Mouse (Mus musculus): ENCODE measurements around the gene Dhx8. TPM values are rescaled to one million over a fixed set of nuclear protein-coding genes. Genes with fewer than 3 reads are reported as not detected.

Dhx8 gene
- total RNA-seq, 2 experiments from 2014 or later: 33.2 to 38.4 TPM

DNA sequence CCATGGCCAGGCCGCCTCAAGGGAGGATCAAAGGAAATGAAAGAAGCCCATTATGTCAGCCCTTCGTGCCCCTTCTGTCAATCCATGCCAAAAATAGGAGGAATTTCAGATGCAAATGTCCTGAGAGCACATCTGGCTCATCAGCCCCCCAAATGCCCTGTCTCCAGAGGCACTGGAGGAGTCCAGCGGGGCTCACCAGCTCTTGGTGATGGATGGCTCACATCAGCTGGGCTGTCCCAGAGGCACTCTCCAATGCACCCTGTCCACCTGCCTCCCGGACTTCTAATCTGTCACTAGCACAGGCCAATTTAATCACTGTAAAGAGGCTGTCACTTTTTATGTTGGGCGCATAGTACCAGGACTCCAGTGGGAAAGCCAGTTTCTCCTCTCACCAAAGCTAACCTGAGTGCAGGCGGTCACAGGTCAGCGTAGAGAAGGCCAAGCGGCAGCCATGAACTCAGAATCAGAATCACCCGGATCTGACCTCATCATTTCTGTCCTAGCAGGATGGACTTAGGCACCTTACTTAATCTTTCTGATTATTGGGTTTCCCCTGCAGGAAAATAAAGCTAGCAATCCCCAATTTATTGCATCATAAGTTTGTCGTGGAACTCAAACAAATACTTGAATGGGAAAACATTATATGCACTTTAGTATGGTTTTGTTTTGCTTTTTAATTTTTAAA lies 25.8 kb upstream of the Dhx8 start:
- H3K4me3 ChIP-seq: no peak overlapping the region
- no peak overlapping the region for H3K27ac ChIP-seq
- DNase-seq (ENCODE audit: low spot score in 2 of 2): no peak
- no peak for TF ChIP-seq CTCF (conservative IDR thresholded peaks at IDR 0.05)

DNA sequence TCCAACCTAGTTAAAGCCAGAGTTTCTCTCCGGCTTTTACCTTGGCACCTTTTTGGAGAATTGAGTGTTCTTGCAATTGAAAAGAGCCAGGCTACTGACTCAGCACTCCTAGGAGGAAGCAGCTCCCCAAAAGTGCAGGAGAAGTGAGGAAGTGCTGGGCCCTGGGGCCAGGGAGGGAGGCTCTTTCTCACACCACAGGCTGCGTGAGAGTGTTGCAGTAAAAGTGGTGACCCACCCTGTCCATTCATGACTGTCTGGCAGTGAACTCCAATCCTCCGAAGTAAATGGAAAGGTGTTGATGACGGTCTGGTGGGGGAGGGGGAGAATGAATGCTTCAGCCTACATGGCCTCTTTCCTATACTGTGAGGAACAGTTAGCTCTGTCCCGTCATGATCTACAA lies 24.2 kb upstream of the Dhx8 start:
- TF ChIP-seq CTCF (conservative IDR thresholded peaks at IDR 0.05): no peak
- Histone ChIP-seq H3K4me3 (no peak overlapping the region), H3K27ac (no peak overlapping the region)
- no peak for DNase-seq (ENCODE audit: low spot score in 2 of 2)

DNA sequence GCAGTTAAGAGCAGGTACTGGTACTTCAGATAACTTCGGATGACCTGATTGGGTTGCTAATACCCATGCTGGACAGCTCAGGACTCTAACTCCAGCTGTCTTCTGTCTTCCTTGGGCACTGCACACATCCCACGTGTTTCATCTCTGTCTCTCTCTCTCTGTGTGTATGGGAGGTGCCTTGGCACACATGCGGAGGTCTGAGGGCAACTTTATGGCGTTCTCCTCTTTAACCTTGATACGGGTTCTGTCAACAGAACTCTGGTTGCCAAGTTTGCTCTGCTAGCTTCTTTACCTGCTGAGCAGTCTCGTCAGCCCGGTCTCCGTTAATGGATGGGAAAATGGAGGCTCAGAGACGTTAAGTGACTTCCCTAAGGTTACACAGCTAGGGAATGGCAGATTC lies 19.9 kb upstream of the Dhx8 start:
- no peak overlapping the region for H3K27ac ChIP-seq
- no peak overlapping the region for H3K4me3 ChIP-seq
- DNase-seq (ENCODE audit: low spot score in 2 of 2): no peak
- TF ChIP-seq CTCF (conservative IDR thresholded peaks at IDR 0.05): no peak

DNA sequence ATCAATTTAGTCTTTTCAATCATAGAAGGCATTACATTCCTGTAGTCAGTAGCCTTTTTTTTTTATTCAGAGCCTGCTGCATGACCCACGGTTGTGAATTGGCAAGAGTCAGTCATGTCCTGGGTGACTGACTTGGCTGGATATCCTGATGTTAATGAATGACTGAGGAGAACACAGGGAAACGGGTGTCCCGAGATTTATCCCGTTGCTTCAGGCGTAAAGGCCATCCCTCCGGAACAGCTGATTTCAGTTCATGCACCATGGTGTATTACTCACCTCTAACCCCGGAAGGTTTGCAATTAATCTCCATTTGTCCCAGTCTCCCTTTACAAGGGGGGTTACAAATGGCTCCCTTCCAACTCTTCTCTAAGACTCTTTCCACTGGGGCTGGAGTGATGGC lies 18.7 kb upstream of the Dhx8 start:
- TF ChIP-seq CTCF (conservative IDR thresholded peaks at IDR 0.05): no peak
- no peak for DNase-seq (ENCODE audit: low spot score in 2 of 2)
- Histone ChIP-seq H3K27ac (no peak overlapping the region), H3K4me3 (no peak overlapping the region)

DNA sequence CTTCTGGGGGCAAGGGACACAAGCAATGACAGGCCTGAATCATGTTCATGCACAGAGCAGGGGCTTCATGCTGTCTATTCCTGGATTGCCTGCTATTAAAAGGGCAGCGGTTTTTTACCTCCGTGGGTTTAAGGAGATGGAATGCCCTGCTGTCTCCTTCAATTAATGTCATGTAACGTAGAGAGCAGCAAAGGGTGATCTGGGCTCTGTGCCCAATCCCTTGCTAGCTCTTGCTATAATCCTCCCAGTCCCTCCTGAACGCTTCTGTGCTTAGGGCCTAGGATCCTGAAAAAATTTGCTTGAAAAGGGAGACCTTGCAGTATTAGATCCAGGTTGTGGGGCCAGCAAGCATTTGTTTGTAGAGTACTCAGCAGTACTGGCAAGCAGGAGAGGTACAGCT lies 14.4 kb upstream of the Dhx8 start:
- Histone ChIP-seq H3K4me3 (no peak overlapping the region), H3K27ac (no peak overlapping the region)
- DNase-seq (ENCODE audit: low spot score in 2 of 2): no peak
- TF ChIP-seq CTCF (conservative IDR thresholded peaks at IDR 0.05): no peak

DNA sequence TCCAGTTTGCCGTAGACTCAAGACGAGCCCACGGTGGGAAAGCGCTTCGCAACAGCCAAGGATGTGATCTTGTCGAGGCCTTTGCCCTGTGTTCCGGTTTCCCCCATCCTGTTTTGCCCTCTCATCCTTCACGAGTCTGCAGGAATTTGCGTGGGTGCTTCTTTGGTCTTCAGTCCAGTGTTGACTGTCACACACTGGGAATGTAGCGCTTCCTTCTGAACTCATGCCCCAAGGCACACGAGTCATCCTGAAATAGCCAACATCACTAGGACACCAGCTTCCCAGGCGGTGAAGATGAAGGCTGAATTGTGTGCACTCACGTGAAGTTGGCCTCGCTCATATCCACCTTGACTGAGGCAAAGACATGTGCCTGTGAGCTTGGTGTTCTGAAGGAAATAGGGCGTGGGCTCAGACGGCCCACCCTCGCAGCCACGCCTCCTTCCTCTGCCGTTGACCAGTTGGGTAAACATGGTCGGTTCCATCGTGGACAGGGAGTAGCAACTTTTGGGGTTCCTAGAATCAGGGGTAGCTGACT lies 12.7 kb upstream of the Dhx8 start:
- H3K4me3 ChIP-seq: no peak overlapping the region
- no peak for DNase-seq (ENCODE audit: low spot score in 2 of 2)
- H3K27ac ChIP-seq: no peak overlapping the region
- no peak for TF ChIP-seq CTCF (conservative IDR thresholded peaks at IDR 0.05)

DNA sequence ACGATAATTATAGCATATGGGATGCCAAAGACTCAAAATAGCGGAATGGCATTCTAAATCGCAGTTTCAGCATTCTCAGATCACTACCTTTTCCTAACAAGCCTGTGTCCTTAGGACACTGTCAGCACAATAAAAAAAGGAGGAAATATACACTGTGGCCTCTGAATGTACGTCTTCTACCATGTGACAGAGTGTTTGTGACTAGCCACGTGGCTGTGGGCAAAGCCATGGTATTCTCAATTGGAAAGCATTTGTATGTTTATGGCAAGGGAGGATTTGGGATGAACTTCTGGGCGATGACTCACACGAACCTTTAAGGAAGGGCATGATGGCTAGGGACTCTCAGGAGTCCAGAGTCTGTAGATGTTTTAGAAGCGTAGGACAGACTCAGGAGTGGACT lies 7.7 kb upstream of the Dhx8 start:
- no peak for DNase-seq (ENCODE audit: low spot score in 2 of 2)
- no peak for TF ChIP-seq CTCF (conservative IDR thresholded peaks at IDR 0.05)
- Histone ChIP-seq H3K27ac (no peak overlapping the region), H3K4me3 (no peak overlapping the region)

DNA sequence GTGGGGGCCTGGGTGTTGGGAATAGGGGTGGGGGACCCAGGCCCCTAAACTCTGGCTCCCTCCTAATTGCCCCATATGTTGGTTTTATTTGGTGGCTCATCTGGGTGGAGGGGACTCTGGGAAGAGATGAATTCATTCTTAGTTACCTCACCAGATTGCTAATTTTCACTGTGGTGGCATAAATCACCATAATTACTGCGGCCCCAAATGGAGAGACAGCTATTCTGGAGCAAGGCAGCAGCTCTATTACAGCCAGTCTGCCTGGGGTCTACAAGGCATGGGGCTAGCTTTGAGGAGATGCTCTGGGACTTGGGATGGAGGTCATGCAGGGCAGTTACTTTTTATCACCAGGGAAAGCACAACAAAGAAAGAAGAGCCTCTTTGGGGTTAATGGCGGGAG lies 6.0 kb upstream of the Dhx8 start:
- Histone ChIP-seq H3K4me3 (no peak overlapping the region), H3K27ac (no peak overlapping the region)
- no peak for DNase-seq (ENCODE audit: low spot score in 2 of 2)
- TF ChIP-seq CTCF (conservative IDR thresholded peaks at IDR 0.05): no peak

DNA sequence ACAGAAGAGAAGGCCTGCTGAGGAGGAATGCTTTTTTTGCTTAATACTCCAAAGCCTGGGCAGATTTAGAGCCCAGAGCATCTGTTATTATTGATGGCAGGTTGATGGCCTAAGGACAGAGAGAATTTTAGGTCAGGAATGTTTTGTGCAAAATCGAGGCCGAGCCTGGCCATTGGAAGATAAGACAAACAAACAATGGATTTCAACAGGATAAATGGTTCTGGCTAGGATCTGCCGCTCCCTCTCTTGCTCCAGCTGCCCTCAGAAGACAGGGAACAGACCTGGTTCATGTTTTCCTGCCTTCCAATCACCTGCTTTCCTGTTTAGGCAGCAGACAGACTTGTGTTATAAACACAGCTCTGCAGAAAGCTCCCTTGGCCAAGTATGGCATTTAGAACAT lies 3.4 kb upstream of the Dhx8 start:
- DNase-seq (ENCODE audit: low spot score in 2 of 2): no peak
- no peak for TF ChIP-seq CTCF (conservative IDR thresholded peaks at IDR 0.05)
- H3K4me3 ChIP-seq: no peak overlapping the region
- no peak overlapping the region for H3K27ac ChIP-seq

DNA sequence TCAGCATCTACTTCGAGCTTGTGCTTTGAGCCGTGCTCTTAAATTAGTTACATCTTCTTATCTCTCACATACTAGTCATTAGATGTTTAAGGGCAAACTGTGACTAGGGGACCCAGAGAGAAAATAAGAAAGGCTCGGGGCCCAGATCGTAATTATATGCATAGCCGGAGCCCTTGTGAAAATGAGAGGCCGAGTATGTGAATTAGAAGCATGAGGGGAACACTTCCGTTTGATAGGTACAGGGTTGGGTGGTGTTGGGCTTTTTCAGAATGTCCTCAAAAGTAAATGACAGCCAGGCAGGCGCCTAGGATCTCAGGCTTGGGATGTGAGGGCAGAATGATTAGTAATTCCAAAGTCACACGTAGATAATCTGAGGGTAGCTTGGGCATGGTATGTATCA lies 877 bp downstream of the Dhx8 start:
- H3K27ac ChIP-seq: no peak overlapping the region
- H3K4me3 ChIP-seq: peak overlapping the region; percentile 88
- DNase-seq (ENCODE audit: low spot score in 2 of 2): no peak
- TF ChIP-seq CTCF (conservative IDR thresholded peaks at IDR 0.05): no peak

DNA sequence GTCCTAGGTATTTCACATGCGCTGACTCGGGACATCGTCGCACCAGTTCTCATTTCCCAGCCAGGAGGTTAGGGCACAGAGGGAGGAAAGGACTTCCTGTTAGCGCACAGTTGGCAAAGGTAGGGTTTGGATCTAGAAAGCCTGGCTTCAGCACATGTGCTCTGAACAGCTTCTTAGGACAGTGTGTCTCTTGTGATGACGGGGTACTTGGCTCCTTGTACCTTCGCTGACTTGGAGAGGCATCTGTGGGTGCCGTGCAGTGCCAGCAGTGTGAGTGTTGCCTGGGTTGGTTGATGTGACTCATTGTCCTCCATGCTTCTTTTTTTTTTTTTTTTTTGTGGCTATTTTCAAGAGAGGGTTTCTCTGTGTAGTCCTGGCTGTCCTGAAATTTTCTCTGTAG lies 23.9 kb downstream of the Dhx8 start:
- H3K4me3 ChIP-seq: no peak overlapping the region
- TF ChIP-seq CTCF (conservative IDR thresholded peaks at IDR 0.05): no peak
- peak in 1 of 2 experiments; percentile 31 for DNase-seq (ENCODE audit: low spot score in 2 of 2)
- peak overlapping the region; percentile 21; the same call in 1 of the 2 replicates for H3K27ac ChIP-seq

DNA sequence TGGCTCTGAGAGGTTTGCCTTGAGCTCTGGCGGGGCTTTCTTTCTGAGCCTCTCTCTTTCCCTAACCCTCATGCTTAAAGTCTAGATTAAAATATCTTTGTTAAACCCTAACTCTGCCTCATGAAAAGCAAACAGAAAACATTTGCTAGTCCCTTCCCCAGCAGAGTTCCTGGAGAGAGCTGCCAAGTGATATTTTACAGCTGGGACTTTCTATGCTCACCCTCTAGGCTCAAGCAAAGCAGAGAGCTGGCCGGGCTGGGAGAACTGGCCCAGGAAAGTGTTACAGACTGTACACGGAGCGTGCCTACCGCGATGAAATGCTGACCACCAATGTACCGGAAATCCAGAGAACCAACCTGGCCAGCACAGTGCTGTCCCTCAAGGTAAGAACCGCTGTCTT lies 24.6 kb downstream of the Dhx8 start:
- DNase-seq (ENCODE audit: low spot score in 2 of 2): no peak
- peak overlapping the region; percentile 21 for H3K27ac ChIP-seq
- TF ChIP-seq CTCF (conservative IDR thresholded peaks at IDR 0.05): no peak

DNA sequence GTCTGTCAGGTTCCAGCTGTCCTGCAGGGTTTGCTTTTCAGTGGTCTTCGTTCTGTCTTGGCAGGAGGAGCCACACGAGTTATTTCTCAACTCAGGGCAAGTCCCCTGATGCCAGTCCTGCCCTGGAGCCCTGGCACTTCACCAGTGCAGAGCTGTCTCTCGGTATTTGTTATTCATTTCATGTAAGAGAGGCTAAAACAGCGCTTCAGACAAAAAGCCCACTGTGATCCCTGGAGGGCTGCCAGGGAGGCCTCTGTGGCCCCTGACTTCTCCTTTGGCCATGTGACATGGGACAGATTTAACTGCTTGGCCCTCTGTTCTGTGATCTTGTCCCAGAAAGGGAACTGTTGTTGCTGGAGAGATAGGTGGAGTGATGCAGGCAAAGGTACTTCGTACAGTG lies 25.7 kb downstream of the Dhx8 start:
- no peak for TF ChIP-seq CTCF (conservative IDR thresholded peaks at IDR 0.05)
- Histone ChIP-seq H3K4me3 (no peak overlapping the region), H3K27ac (peak overlapping the region; percentile 29; the same call in 1 of the 2 replicates)
- DNase-seq (ENCODE audit: low spot score in 2 of 2): peak; percentile 23 to 42

More for the DNA sequence above, 24.6 kb downstream of the Dhx8 start:
- H3K4me3 ChIP-seq: no peak overlapping the region

DNA sequence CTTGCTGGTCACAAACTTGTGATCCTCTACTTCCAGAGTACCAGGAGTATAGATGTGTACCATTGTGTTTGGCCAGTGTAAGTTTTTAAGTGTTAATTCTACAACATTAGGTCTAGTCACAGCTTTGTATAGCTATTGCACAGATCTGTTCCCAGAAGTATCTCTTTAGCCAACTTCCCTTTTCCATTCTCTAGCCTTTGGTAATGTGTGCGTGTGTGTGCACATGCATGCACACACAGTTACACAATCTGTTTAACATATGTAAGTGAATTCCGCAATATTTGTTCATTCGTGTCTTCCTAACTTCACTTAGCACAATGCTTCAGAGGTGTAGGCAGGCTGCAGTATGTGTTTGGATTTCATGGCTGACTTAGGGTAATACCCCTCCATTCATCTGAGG lies 26.8 kb downstream of the Dhx8 start:
- H3K4me3 ChIP-seq: no peak overlapping the region
- H3K27ac ChIP-seq: no peak overlapping the region
- no peak for TF ChIP-seq CTCF (conservative IDR thresholded peaks at IDR 0.05)
- no peak for DNase-seq (ENCODE audit: low spot score in 2 of 2)
